Mouse (Mus musculus): ENCODE measurements around the gene Lgr6. TPM values are rescaled to one million over a fixed set of nuclear protein-coding genes. Genes with fewer than 3 reads are reported as not detected.

Gene Lgr6
- total and polyA plus RNA-seq, 3 experiments, result 0.30 to 0.54 (median 0.38) TPM

DNA sequence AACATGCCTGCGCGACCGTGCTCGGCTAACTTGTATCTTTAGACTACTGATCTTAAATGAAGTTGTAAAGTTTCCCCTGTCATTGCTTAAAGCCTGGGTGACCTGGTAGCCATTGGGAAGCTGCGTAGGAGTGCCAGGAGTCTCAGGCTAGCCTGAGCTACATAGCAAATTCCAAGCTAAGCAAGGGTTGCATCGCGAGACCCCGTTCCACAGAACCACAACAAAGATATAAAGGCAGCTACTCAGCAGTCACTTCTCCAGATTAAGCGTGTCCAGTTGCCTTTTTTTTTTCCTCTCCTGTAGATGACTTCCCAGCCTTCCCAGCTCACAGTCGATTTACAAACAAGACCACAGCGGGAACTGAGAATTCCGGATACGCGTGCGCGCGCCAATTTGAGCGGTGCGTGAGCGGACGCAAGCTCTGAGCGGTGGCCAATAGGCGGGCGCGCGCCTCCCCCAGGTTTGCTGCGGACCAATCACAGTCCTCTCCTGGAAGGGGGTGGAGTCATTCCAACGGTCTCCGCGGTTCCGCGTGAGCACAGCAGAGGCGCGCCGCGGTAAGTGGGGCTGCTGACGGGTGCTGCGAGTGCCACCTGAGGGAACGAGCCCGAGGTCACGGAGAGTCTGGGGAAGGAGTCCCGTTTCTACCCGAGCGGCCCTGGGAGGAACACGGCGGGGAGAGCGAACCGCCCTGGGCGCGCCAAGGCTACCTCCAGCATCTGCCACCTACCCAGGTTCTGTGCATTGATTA is 142.8 kb downstream of the Lgr6 start, which contains the start of gene Ube2t:
Gene Ube2t (plus strand): TSS at position 513 of the 751 bp plus-strand sequence.
- Histone ChIP-seq H3K9me3 (replicated peaks) (no peaks in the 10 kb centered on the region), H3K4me1 (ENCODE audit: insufficient read depth, low read depth, low read length) (peaks cover 37% of the 10 kb centered on the region), H3K27me3 (ENCODE audit: insufficient read depth, low read length) (no peaks in the 10 kb centered on the region), H3K36me3 (replicated peaks) (peaks cover 28% of the 10 kb centered on the region), H3K4me3 (ENCODE audit: low read depth, low read length) (peak within 1 kb of the TSS; percentile 79)
- no peak for TF ChIP-seq POLR2AphosphoS5 (IDR thresholded peaks at IDR 0.05; ENCODE audit: insufficient replicate concordance, low read depth, low read length)
- TF ChIP-seq CTCF (IDR thresholded peaks at IDR 0.05; ENCODE audit: low read depth, low read length), result no peak
- TF ChIP-seq GATA1 (IDR thresholded peaks at IDR 0.05; ENCODE audit: borderline replicate concordance, low read length), result no peak
- no peak for TF ChIP-seq GATA2 (IDR thresholded peaks at IDR 0.05; ENCODE audit: borderline replicate concordance, low read depth, low read length)
- no peak for TF ChIP-seq TAL1 (conservative IDR thresholded peaks at IDR 0.05; ENCODE audit: low read depth, low read length)
- peak; percentile 95 for ATAC-seq (ENCODE audit: extremely low read depth, insufficient number of reproducible peaks, low FRiP score, poor library complexity, severe bottlenecking)
- DNase-seq (ENCODE audit: low spot score), result peak; percentile 92

DNA sequence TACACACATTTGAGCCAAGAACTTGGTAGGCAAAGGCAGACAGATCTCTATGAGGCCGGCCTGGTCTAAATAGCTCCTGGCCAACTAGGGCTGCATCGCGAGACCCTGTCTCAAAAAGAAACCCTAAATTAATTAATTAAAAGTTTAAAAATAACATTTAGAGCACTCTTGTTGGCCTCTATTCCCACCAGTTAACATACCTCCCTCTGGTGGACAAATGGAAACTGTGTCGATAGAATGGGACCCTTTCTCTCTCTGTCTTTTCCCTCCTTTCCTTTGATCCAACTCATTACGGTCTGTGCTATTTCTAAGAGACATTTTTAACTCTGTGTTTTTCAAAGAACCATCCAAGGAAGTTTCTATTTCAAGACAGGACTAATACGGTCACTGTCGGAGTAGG is 144.4 kb downstream of the Lgr6 start:
- no peaks in the 10 kb centered on the region for H3K9me3 ChIP-seq (replicated peaks)
- TF ChIP-seq CTCF (IDR thresholded peaks at IDR 0.05; ENCODE audit: low read depth, low read length) (0 out of 2 replicates have a peak, but pooled peaks have one; percentile 20), POLR2AphosphoS5 (IDR thresholded peaks at IDR 0.05; ENCODE audit: insufficient replicate concordance, low read depth, low read length) (no peak)
- H3K36me3 ChIP-seq (replicated peaks), result peaks cover 14% of the 10 kb centered on the region
- H3K27me3 ChIP-seq (ENCODE audit: insufficient read depth, low read length), result no peaks in the 10 kb centered on the region
- peaks cover 40% of the 10 kb centered on the region for H3K4me1 ChIP-seq (ENCODE audit: insufficient read depth, low read depth, low read length)
- no peak overlapping the region for H3K4me3 ChIP-seq (ENCODE audit: low read depth, low read length)
- no peak for ATAC-seq (ENCODE audit: extremely low read depth, insufficient number of reproducible peaks, low FRiP score, poor library complexity, severe bottlenecking)
- peak; percentile 27 for DNase-seq (ENCODE audit: low spot score)

DNA sequence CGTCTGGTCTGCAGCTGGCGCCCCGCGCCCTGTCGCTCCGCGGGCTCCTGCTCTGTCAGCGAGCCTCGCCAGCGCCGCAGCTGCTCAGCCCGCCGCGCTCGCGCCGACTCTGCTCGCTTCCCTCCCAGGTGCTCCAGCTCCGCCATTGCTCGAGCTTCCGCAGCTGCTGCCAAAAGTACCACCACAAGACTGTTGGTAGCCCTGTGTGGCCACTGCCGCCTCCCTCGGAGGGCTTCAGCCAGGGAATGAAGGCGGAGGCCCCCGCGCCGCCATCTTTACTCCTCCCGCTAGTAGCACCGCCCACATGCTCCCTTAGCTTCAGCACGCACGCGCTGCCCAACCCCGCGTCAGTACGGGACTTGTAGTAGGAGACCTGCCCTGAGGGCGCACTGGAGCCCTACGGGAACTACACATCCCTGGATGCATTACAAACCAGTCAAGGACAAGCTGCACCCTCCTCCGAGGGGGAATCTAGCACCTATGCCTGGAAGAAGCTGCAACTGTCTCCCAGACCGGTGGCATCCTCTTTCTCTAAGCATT is 149.4 kb downstream of the Lgr6 start, which contains the start of gene Ppp1r12b:
Gene Ppp1r12b (minus strand): TSS at position 306 of the 540 bp plus-strand sequence.
- no peak for TF ChIP-seq CTCF (IDR thresholded peaks at IDR 0.05; ENCODE audit: low read depth, low read length)
- no peak for TF ChIP-seq GATA1 (IDR thresholded peaks at IDR 0.05; ENCODE audit: borderline replicate concordance, low read length)
- TF ChIP-seq POLR2AphosphoS5 (IDR thresholded peaks at IDR 0.05; ENCODE audit: insufficient replicate concordance, low read depth, low read length), result no peak
- TF ChIP-seq GATA2 (IDR thresholded peaks at IDR 0.05; ENCODE audit: borderline replicate concordance, low read depth, low read length), result no peak
- TF ChIP-seq TAL1 (conservative IDR thresholded peaks at IDR 0.05; ENCODE audit: low read depth, low read length), result no peak
- ATAC-seq (ENCODE audit: extremely low read depth, insufficient number of reproducible peaks, low FRiP score, poor library complexity, severe bottlenecking), result peak; percentile 99
- Histone ChIP-seq H3K4me1 (ENCODE audit: insufficient read depth, low read depth, low read length) (peaks cover 32% of the 10 kb centered on the region), H3K9me3 (replicated peaks) (no peaks in the 10 kb centered on the region), H3K36me3 (replicated peaks) (peaks cover 21% of the 10 kb centered on the region), H3K27me3 (ENCODE audit: insufficient read depth, low read length) (no peaks in the 10 kb centered on the region), H3K4me3 (ENCODE audit: low read depth, low read length) (peak within 1 kb of the TSS; percentile 80)
- DNase-seq (ENCODE audit: low spot score), result peak; percentile 93

DNA sequence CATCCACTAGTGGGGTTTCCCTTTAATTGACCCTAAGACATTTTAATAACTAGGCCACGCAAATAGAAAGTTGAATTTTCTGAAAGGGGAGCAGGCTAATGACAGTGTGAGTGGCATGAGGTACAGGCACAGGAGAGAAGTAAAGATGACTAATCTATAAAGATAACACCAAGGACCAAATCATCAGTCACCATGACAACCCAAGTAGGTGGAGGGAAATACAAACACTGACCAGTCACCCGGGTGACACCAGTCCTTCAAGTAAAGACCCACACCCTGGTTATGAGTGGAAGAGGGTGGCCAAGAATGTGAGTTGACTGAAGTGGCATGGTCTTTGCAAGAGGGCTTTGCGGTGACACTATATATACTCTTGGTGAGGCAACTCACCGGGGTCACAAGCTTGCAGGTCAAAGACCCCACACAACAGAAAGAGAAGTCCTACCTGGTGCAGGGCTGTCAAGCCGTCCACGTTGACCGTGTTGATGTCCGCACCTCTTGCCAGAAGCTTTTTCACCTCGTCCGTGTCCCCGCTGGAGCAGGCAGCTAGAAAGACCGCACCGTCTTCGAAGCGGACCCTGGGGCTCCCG is 149.9 kb downstream of the Lgr6 start:
- H3K27me3 ChIP-seq (ENCODE audit: insufficient read depth, low read length), result no peaks in the 10 kb centered on the region
- no peaks in the 10 kb centered on the region for H3K9me3 ChIP-seq (replicated peaks)
- ATAC-seq (ENCODE audit: extremely low read depth, insufficient number of reproducible peaks, low FRiP score, poor library complexity, severe bottlenecking) (no peak), DNase-seq (ENCODE audit: low spot score) (peak; percentile 11)
- H3K4me1 ChIP-seq (ENCODE audit: insufficient read depth, low read depth, low read length), result peaks cover 29% of the 10 kb centered on the region
- peak overlapping the region; percentile 80 for H3K4me3 ChIP-seq (ENCODE audit: low read depth, low read length)
- peaks cover 24% of the 10 kb centered on the region for H3K36me3 ChIP-seq (replicated peaks)
- TF ChIP-seq TAL1 (conservative IDR thresholded peaks at IDR 0.05; ENCODE audit: low read depth, low read length), result no peak
- no peak for TF ChIP-seq CTCF (IDR thresholded peaks at IDR 0.05; ENCODE audit: low read depth, low read length)
- TF ChIP-seq GATA2 (IDR thresholded peaks at IDR 0.05; ENCODE audit: borderline replicate concordance, low read depth, low read length), result no peak

DNA sequence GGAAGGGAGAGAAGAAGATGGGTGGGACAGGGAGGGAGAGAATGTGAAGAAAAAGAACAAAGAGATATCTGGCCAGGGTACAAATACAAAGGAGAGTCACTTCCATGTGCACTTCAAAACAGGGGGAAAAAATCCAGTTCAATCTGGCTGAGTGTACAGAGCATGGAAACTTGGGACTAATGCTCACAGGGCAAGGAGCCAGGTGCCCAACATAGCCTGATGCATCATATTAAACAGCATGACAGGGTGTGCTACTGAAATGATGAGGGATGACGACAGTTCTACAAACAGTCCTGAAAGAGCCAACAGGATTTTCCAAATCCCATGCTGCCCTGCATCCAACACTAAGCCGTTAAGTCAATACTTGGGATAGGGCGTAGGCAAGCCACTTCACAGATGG is 155.1 kb downstream of the Lgr6 start:
- Histone ChIP-seq H3K4me3 (ENCODE audit: low read depth, low read length) (no peak overlapping the region), H3K27me3 (ENCODE audit: insufficient read depth, low read length) (no peaks in the 10 kb centered on the region), H3K36me3 (replicated peaks) (peaks cover 32% of the 10 kb centered on the region), H3K4me1 (ENCODE audit: insufficient read depth, low read depth, low read length) (peaks cover 12% of the 10 kb centered on the region), H3K9me3 (replicated peaks) (no peaks in the 10 kb centered on the region)
- ATAC-seq (ENCODE audit: extremely low read depth, insufficient number of reproducible peaks, low FRiP score, poor library complexity, severe bottlenecking) (no peak), DNase-seq (ENCODE audit: low spot score) (no peak)
- TF ChIP-seq CTCF (IDR thresholded peaks at IDR 0.05; ENCODE audit: low read depth, low read length) (no peak), TAL1 (conservative IDR thresholded peaks at IDR 0.05; ENCODE audit: low read depth, low read length) (no peak), GATA2 (IDR thresholded peaks at IDR 0.05; ENCODE audit: borderline replicate concordance, low read depth, low read length) (no peak), POLR2AphosphoS5 (IDR thresholded peaks at IDR 0.05; ENCODE audit: insufficient replicate concordance, low read depth, low read length) (no peak), GATA1 (IDR thresholded peaks at IDR 0.05; ENCODE audit: borderline replicate concordance, low read length) (no peak)

DNA sequence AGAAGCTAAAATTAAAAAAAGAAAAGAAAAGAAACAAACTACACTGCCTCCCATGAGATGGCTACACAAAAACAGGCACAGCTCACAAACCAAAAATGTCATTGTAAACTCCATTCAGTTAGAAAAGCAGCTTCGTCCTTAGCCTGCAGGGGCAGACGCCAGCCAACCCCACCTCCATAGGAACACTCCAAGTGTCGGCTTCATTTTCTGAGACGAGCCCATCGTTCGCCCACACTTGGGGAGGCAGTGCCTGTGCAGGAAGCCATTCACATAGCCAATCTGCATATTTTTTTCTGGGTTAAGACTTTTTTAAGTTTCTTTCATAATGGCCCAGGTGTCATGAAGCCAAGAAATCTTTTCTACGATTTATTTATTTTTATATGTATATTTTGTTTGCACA is 157.5 kb downstream of the Lgr6 start:
- H3K4me3 ChIP-seq (ENCODE audit: low read depth, low read length), result no peak overlapping the region
- H3K36me3 ChIP-seq (replicated peaks), result peaks cover 28% of the 10 kb centered on the region
- no peak for ATAC-seq (ENCODE audit: extremely low read depth, insufficient number of reproducible peaks, low FRiP score, poor library complexity, severe bottlenecking)
- no peak for TF ChIP-seq GATA2 (IDR thresholded peaks at IDR 0.05; ENCODE audit: borderline replicate concordance, low read depth, low read length)
- no peak for TF ChIP-seq GATA1 (IDR thresholded peaks at IDR 0.05; ENCODE audit: borderline replicate concordance, low read length)
- no peak for TF ChIP-seq POLR2AphosphoS5 (IDR thresholded peaks at IDR 0.05; ENCODE audit: insufficient replicate concordance, low read depth, low read length)
- no peak for TF ChIP-seq TAL1 (conservative IDR thresholded peaks at IDR 0.05; ENCODE audit: low read depth, low read length)
- TF ChIP-seq CTCF (IDR thresholded peaks at IDR 0.05; ENCODE audit: low read depth, low read length), result no peak
- H3K9me3 ChIP-seq (replicated peaks), result no peaks in the 10 kb centered on the region
- DNase-seq (ENCODE audit: low spot score), result no peak
- no peaks in the 10 kb centered on the region for H3K27me3 ChIP-seq (ENCODE audit: insufficient read depth, low read length)
- H3K4me1 ChIP-seq (ENCODE audit: insufficient read depth, low read depth, low read length), result no peaks in the 10 kb centered on the region
